Mouse (Mus musculus): Measurements from ENCODE around the gene Gipc2.

The Gipc2 gene

DNA sequence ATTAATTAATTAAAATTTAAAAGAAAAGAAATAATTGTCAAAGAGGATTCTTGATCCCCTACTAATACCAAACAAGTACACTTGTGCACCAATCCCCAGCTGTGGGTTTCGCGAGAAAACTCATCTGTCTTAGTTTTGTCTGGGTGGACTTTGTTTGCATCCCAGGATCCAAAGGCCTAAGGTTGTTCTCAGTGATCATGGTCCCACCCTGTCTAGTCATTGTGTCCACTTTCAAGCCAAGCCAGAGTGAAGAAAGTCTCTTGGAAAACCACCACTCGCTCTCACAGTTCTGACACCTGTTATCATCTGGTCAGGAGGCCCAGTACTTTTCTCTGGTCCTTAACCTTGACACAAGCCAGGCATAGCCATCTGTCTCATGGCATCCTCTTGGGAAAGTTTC lies 48.1 kb downstream of the Gipc2 start:
- CTCF ChIA-PET = no interaction called here

- CTCF ChIA-PET = no interaction called here
Observed at GRCm38 (mm10) chr3:152116140-152116539, 49.9 kb downstream of the Gipc2 start.

DNA sequence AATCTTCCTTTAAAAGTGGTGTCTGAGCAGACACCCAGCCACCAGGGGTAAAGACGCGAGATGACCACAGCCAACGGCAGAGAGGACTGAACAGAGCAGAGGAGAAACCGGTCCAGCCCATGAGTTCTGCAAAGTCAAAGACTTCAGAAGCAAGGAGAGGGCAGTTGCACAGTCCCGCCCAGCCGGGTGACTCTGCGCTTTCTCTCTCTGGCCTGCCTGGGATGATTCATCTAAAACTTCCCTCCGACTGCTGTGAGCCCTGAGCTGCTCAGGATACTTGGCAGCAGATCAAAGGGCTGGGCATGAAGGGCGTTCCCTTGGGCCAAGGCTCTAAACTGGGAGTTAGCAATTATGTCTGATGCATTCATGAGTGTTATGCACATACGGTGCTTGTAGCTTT lies 51.2 kb downstream of the Gipc2 start:
- CTCF ChIA-PET = interaction anchor here (0.7 kb wide), 1 partner anchor 1190 kb away, joined by 3 read pairs; no protein-coding TSS in a partner anchor

- CTCF ChIA-PET = no interaction called here
Observed at GRCm38 (mm10) chr3:152114222-152114621, 51.8 kb downstream of the Gipc2 start.

- CTCF ChIA-PET = no interaction called here
Observed at GRCm38 (mm10) chr3:152113496-152113895, 52.5 kb downstream of the Gipc2 start.

DNA sequence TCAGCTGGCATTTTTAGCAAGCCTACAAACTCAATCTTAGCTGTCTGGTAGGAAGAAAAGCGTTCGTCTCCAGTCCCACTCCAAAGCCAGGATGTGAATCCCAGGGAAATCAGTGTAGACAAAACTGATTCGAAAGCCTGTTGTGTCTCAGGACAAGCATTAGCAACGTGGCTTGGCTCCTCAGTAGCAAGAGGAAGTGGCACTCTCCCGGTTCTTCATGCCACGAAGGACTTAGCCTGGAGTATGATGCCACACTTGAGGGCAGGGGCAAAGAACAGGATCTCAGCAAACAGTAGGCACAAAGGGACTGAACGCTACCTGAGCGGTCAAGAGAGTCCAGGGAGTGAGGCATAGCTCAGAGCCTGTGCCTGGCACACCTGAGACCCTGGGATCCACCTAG lies 53.4 kb downstream of the Gipc2 start:
- CTCF ChIA-PET = no interaction called here

GRCm38 (mm10) chr3:152111482-152111881 lies 54.5 kb downstream of the Gipc2 start:
- CTCF ChIA-PET = interaction anchor here (0.9 kb wide), 1 partner anchor 17 kb away, joined by 6 read pairs; no protein-coding TSS in a partner anchor

DNA sequence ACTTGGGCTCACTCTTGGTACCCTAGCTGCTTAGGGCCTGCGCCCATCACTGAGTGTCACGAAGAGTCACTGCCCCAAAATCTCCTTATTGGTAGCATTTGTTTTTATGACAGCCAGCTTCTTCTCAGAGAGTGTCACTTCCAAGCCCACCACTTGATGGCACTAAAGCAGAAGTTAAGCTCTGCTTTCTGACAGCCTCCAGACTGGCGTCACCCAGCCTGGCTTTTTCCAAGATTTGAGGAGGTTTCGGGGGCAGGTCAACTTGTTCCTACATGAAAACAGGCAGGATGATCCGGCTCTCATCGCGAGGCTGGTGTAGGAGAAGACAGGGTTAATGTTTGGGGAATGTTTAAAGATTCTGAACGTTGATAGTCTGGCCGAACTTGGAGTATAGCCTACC lies 54.9 kb downstream of the Gipc2 start:
- CTCF ChIA-PET = no interaction called here

DNA sequence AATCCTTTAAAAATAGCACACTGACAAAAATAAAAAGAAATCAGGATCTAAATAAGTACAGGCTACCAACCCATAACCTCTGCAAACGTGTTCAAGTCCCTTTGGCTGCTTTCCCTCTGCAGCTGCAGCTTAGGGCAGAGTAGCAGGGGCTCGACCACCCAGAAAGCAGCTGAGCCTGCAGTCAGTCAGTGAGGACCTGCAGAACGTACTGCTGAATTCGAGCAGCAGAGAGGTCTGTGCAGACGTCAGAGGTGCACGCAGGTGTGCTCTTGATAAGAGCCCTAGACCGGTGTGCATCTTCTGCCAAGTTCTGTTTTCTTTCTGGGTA lies 56.8 kb downstream of the Gipc2 start:
- CTCF ChIA-PET = no interaction called here

GRCm38 (mm10) chr3:152108560-152109259 lies 57.3 kb downstream of the Gipc2 start:
- CTCF ChIA-PET = no interaction called here

DNA sequence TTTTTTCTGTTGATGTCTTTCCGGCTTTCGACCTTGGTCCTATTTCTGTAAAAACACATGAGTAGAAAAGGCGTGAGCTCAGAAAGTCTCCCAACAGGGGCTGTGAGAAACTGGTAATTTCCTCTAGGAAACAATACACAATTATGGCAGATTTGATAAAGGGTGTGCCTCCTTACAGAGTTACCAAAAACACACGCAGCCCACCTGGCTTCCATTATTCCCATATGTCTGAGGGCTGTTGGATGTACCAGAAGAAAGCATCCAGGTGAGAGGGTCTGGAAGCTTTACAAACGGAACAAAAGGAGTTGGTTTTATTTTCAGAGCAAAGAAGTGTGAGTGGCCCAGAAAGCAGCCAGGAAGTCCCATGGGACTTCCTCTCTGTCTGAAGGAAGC lies 58.0 kb downstream of the Gipc2 start:
- CTCF ChIA-PET = no interaction called here

DNA sequence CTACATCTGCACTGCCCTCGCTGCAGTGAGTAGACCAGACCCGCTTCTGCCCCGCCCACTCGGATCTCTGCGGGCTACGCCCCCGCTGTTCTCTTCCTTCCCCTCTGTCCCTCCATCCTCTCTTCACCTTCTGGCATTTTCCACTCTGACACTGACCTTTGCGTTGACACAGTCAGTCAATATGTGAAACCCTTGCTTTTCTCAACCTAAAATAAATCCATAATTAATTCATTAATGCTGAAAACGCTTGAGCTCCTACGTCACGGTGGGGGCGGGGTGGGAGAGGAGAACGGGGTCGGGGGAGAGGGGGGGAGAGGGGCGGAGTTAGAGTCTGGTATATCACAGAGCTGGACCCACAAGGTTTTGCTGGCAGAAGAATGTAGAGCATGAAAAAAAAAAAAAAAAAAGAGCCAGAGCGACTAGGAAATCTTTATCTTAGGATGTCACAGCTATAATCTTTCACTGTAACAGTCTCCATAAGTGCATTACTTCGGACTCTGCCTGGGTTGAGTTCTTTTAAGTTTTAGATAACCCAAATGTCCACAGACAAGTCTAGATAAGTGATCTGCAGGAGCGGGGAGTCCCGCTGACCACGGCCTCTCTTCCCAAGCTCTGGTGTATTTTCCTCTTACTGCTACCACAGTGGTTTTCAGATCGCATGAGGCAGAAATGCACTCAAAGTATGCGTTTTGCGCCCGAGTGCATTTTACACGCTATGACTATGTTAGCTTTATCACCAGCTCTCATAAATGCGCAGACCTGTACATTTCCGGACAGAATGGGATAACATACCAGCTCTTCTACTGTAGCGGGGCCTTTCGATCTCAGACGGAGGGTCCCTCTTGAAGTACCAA lies 58.7 kb downstream of the Gipc2 start:
- CTCF ChIA-PET = interaction anchor here (0.6 kb wide), 1 partner anchor 1129 kb away, joined by 3 read pairs; no protein-coding TSS in a partner anchor

GRCm38 (mm10) chr3:152106225-152107148 lies 59.5 kb downstream of the Gipc2 start:
- CTCF ChIA-PET = interaction anchor here (0.6 kb wide), 1 partner anchor 1130 kb away, joined by 3 read pairs; no protein-coding TSS in a partner anchor

GRCm38 (mm10) chr3:152105341-152105740 lies 60.7 kb downstream of the Gipc2 start:
- CTCF ChIA-PET = no interaction called here

- CTCF ChIA-PET = no interaction called here
Observed at GRCm38 (mm10) chr3:152103381-152103780, 62.6 kb downstream of the Gipc2 start.

DNA sequence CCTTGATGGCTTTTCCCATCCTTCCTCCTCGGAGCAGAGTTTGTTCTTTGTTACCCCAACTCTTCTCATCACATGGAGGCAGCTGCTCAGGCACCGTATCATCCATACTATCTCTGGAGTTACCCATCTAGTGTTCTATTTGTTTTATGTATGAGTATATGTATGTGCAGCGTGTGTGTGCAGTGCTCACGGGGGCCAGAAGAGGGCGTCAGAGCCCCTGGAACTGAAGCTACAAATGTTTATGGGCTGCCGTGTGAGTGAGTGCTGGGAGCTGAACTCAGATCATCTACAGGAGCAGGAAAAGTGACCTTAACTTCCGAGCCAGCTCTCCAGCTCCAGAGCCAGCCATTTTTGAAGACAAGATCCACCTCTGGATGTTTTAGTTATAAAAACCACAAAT lies 64.6 kb downstream of the Gipc2 start:
- CTCF ChIA-PET = no interaction called here

- CTCF ChIA-PET = no interaction called here
Observed at GRCm38 (mm10) chr3:152100119-152100818, 65.8 kb downstream of the Gipc2 start.

DNA sequence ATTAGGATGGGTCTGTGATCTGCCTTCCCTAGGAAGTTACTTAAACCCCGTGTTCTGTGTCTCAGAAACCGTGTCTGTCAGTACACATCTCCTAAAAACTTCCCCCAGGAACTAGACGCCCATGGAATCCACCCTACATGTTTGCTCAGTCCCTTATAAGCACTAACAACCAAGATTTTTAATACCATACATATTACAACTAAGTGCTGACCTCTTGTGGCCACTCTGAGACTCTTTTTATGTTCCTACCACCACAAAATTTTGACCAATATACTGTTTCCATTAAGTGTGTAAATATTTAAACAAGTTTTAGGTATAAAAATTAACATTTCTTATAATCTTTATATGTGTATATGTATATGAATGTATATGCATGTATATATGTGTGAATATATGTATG lies 71.0 kb downstream of the Gipc2 start:
- CTCF ChIA-PET = interaction anchor here (0.9 kb wide), 1 partner anchor 17 kb away, joined by 6 read pairs; no protein-coding TSS in a partner anchor

DNA sequence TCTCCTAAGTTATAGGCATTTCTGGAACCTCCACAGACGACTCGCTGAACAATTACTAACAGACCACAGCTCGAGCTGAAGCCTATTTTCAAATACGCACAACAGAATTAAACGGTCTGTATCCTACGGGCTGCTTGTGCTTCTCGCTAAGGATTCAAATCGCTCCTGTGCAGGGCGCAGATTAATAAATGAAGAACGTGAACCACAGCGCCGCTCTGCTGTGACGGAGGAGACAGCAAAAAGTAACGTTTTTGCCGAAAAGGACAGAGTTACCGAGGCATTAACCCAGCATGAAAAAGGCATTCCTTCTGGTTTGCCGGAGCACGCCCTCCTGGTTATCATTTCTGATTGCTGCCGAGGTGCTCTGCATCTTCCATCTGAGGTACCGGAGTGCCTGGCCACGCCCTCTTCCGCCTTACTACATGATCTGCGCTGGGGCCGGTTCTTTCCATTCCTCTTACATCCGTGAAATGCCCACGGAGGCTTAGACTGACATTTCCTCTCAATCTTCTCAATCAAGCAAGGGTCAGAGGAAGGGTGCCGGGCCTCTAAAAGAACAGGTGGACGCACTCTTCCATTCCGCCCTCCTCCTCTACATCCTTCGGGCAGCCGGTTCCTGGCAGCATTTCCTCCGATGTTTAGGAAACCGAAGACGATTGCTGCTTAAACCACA lies 73.5 kb downstream of the Gipc2 start:
- CTCF ChIA-PET = no interaction called here

DNA sequence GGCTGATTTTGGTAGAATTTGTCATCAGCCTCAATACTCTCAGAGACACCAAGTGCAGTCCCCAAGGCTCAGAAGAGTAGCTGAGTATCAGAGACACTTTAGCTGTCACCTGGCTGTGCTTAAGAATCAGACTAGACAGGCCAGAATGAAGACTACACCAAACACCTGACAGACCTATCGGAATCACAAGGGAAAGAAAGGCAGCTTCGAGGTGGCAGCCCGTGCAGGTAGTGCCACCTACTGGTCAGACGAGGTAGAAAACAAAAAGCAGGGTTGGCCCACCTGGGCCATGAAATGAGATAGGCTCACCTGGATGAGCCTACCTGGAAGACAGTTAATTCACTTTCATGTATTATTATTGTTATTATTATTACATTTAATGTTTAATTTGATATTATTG lies 76.9 kb downstream of the Gipc2 start:
- CTCF ChIA-PET = no interaction called here

- CTCF ChIA-PET = no interaction called here
Observed at GRCm38 (mm10) chr3:152081381-152081780, 84.6 kb downstream of the Gipc2 start.
